Mouse (Mus musculus): ENCODE measurements around the gene Wfdc12. TPM values are rescaled to one million over a fixed set of nuclear protein-coding genes. Genes with fewer than 3 reads are reported as not detected.

The Wfdc12 gene
- polyA plus RNA-seq, 1 experiment from 2014 or later, result not detected

DNA sequence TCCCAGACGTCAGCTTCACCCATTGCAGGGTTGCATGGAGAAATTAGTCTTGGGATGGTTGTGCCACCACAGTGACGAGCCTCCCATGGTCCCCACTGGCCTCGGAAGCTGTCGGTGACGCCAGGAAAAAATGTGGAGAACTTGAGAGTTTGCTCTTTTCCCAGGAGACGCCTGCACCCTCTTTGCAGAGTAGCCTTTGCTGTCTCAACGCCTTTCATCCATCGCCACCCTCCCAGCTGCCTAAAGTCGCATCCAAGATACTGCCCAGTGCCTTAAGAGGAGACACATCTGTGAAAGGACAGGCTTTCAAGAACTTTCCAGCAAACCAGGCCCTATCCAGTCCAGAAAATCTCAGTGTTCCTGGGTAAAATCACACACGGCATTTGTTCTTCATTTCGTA lies 38.1 kb downstream of the Wfdc12 start:
- Histone ChIP-seq H3K36me3 (ENCODE audit: control insufficient read depth, insufficient read depth, low read length) (no peaks in the 10 kb centered on the region; the same call in 1 of the 2 replicates), H3K9ac (ENCODE audit: low read length) (no peak overlapping the region)

GRCm38 (mm10) chr2:164150086-164150760 lies 40.2 kb downstream of the Wfdc12 start:
- H3K4me2 ChIP-seq (ENCODE audit: low read depth), result no peak overlapping the region
- no peaks in the 10 kb centered on the region for H3K27me3 ChIP-seq (ENCODE audit: control insufficient read depth, insufficient read depth, low read length)
- H3K36me3 ChIP-seq (ENCODE audit: control insufficient read depth, insufficient read depth, low read length), result no peaks in the 10 kb centered on the region; the same call in 1 of the 2 replicates
- peaks cover 7% of the 10 kb centered on the region; the same call in 1 of the 2 replicates for H3K4me1 ChIP-seq (ENCODE audit: control insufficient read depth, insufficient read depth, low read length)
- whole genome bisulfite sequencing, result 37% methylated on average over 14 of the region's 14 CpGs
- no peak for ATAC-seq (ENCODE audit: insufficient read depth, low FRiP score, low TSS enrichment)
- peak; percentile 25 for DNase-seq (ENCODE audit: low spot score)
- no peaks in the 10 kb centered on the region for H3K9me3 ChIP-seq (ENCODE audit: control insufficient read depth, low read length)
- H3K27ac ChIP-seq (ENCODE audit: low read depth, low read length), result 0 out of 2 replicates have a peak overlapping the region, but pooled peaks have one; percentile 29
- no peak overlapping the region for H3K4me3 ChIP-seq (ENCODE audit: low read depth, low read length)
- no peak overlapping the region for H3K9ac ChIP-seq (ENCODE audit: low read length)

More for the DNA sequence above, 38.1 kb downstream of the Wfdc12 start:
- no peak overlapping the region for H3K4me2 ChIP-seq (ENCODE audit: low read depth)
- no peak overlapping the region for H3K27ac ChIP-seq (ENCODE audit: low read depth, low read length)
- no peaks in the 10 kb centered on the region for H3K27me3 ChIP-seq (ENCODE audit: control insufficient read depth, insufficient read depth, low read length)
- H3K4me1 ChIP-seq (ENCODE audit: control insufficient read depth, insufficient read depth, low read length), result peaks cover 7% of the 10 kb centered on the region; the same call in 1 of the 2 replicates
- WGBS, result 94% methylated on average over 11 of the region's 11 CpGs
- no peaks in the 10 kb centered on the region for H3K9me3 ChIP-seq (ENCODE audit: control insufficient read depth, low read length)
- DNase-seq (ENCODE audit: low spot score), result no peak
- no peak overlapping the region for H3K4me3 ChIP-seq (ENCODE audit: low read depth, low read length)
- no peak for ATAC-seq (ENCODE audit: insufficient read depth, low FRiP score, low TSS enrichment)

DNA sequence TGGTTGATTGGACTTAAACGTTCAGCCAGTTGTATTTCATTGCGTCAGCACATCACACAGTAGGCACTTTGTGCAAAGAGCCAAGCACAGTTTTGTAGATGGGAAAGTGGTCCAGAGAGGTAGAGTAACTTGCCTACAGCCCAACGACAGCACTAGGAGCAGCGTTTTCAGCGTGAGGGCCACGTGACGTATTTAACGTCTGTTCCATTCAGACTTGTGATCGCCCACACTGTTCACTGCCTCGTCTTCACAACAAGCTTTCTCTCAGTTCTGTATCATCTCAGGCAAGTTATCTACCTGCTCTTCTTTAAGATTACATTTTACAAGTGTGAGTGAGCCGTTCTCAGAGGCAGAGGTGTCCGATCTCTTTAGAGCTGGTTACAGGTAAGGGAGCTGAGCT lies 43.9 kb downstream of the Wfdc12 start:
- no peak for ATAC-seq (ENCODE audit: insufficient read depth, low FRiP score, low TSS enrichment)
- no peaks in the 10 kb centered on the region for H3K9me3 ChIP-seq (ENCODE audit: control insufficient read depth, low read length)
- no peak overlapping the region for H3K9ac ChIP-seq (ENCODE audit: low read length)
- H3K36me3 ChIP-seq (ENCODE audit: control insufficient read depth, insufficient read depth, low read length), result no peaks in the 10 kb centered on the region
- WGBS, result 93% methylated on average over 12 of the region's 12 CpGs
- no peak for DNase-seq (ENCODE audit: low spot score)
- H3K4me2 ChIP-seq (ENCODE audit: low read depth), result no peak overlapping the region
- H3K4me3 ChIP-seq (ENCODE audit: low read depth, low read length), result no peak overlapping the region
- H3K4me1 ChIP-seq (ENCODE audit: control insufficient read depth, insufficient read depth, low read length), result peaks cover 7% of the 10 kb centered on the region
- no peak overlapping the region for H3K27ac ChIP-seq (ENCODE audit: low read depth, low read length)
- no peaks in the 10 kb centered on the region for H3K27me3 ChIP-seq (ENCODE audit: control insufficient read depth, insufficient read depth, low read length)

- Histone ChIP-seq H3K4me2 (ENCODE audit: low read depth) (no peak overlapping the region), H3K27ac (ENCODE audit: low read depth, low read length) (no peak overlapping the region), H3K9ac (ENCODE audit: low read length) (no peak overlapping the region), H3K4me1 (ENCODE audit: control insufficient read depth, insufficient read depth, low read length) (no peaks in the 10 kb centered on the region; the same call in 1 of the 2 replicates), H3K9me3 (ENCODE audit: control insufficient read depth, low read length) (no peaks in the 10 kb centered on the region), H3K4me3 (ENCODE audit: low read depth, low read length) (no peak overlapping the region), H3K36me3 (ENCODE audit: control insufficient read depth, insufficient read depth, low read length) (no peaks in the 10 kb centered on the region), H3K27me3 (ENCODE audit: control insufficient read depth, insufficient read depth, low read length) (no peaks in the 10 kb centered on the region)
- no peak for DNase-seq (ENCODE audit: low spot score)
- ATAC-seq (ENCODE audit: insufficient read depth, low FRiP score, low TSS enrichment), result no peak
- 88% methylated on average over 10 of the region's 10 CpGs for WGBS
Observed at GRCm38 (mm10) chr2:164144541-164144940, 45.9 kb downstream of the Wfdc12 start.

- H3K27me3 ChIP-seq (ENCODE audit: control insufficient read depth, insufficient read depth, low read length), result no peaks in the 10 kb centered on the region
- no peaks in the 10 kb centered on the region for H3K36me3 ChIP-seq (ENCODE audit: control insufficient read depth, insufficient read depth, low read length)
- no peak overlapping the region for H3K27ac ChIP-seq (ENCODE audit: low read depth, low read length)
- H3K4me3 ChIP-seq (ENCODE audit: low read depth, low read length), result no peak overlapping the region
- no peak overlapping the region for H3K9ac ChIP-seq (ENCODE audit: low read length)
- no peak overlapping the region for H3K4me2 ChIP-seq (ENCODE audit: low read depth)
- no peaks in the 10 kb centered on the region for H3K9me3 ChIP-seq (ENCODE audit: control insufficient read depth, low read length)
- WGBS, result 71% methylated on average over 6 of the region's 6 CpGs
- ATAC-seq (ENCODE audit: insufficient read depth, low FRiP score, low TSS enrichment) (no peak), DNase-seq (ENCODE audit: low spot score) (no peak)
- H3K4me1 ChIP-seq (ENCODE audit: control insufficient read depth, insufficient read depth, low read length), result no peaks in the 10 kb centered on the region; the same call in 1 of the 2 replicates
Observed at GRCm38 (mm10) chr2:164144025-164144424, 46.4 kb downstream of the Wfdc12 start.

GRCm38 (mm10) chr2:164142021-164142420 lies 48.4 kb downstream of the Wfdc12 start:
- no peak overlapping the region for H3K4me3 ChIP-seq (ENCODE audit: low read depth, low read length)
- H3K27me3 ChIP-seq (ENCODE audit: control insufficient read depth, insufficient read depth, low read length), result no peaks in the 10 kb centered on the region
- H3K9me3 ChIP-seq (ENCODE audit: control insufficient read depth, low read length), result no peaks in the 10 kb centered on the region
- no peaks in the 10 kb centered on the region; the same call in 1 of the 2 replicates for H3K4me1 ChIP-seq (ENCODE audit: control insufficient read depth, insufficient read depth, low read length)
- ATAC-seq (ENCODE audit: insufficient read depth, low FRiP score, low TSS enrichment), result no peak
- DNase-seq (ENCODE audit: low spot score), result no peak
- H3K4me2 ChIP-seq (ENCODE audit: low read depth), result no peak overlapping the region
- H3K9ac ChIP-seq (ENCODE audit: low read length), result no peak overlapping the region
- H3K36me3 ChIP-seq (ENCODE audit: control insufficient read depth, insufficient read depth, low read length), result no peaks in the 10 kb centered on the region
- WGBS, result 76% methylated on average over 10 of the region's 10 CpGs
- no peak overlapping the region for H3K27ac ChIP-seq (ENCODE audit: low read depth, low read length)

Other genes with a start within 250 kb of the Wfdc12 start
- gene Ywhab, start 195.6 kb downstream of the Wfdc12 start, polyA plus RNA-seq (2014; fragmentation: Nextera tagmentation; extraction: Ambion mirVana), result 335 and 356 TPM in 2 replicates
- gene Pabpc1l, start 165.2 kb downstream of the Wfdc12 start, polyA plus RNA-seq (2014; fragmentation: Nextera tagmentation; extraction: Ambion mirVana), result 1.5 and 1.6 TPM in 2 replicates
- gene Stk4, start 120.3 kb downstream of the Wfdc12 start, polyA plus RNA-seq (2014; fragmentation: Nextera tagmentation; extraction: Ambion mirVana), result 34.5 and 34.8 TPM in 2 replicates
- gene Tomm34, start 119.4 kb downstream of the Wfdc12 start, polyA plus RNA-seq (2014; fragmentation: Nextera tagmentation; extraction: Ambion mirVana), result 50.5 and 51.2 TPM in 2 replicates
- gene Kcns1, start 19.5 kb downstream of the Wfdc12 start, polyA plus RNA-seq (2014; fragmentation: Nextera tagmentation; extraction: Ambion mirVana), result 0.21 TPM in 1 of 2 replicates, not detected in the other
- not detected in 2 replicates for gene Wfdc5, start 7.9 kb downstream of the Wfdc12 start, polyA plus RNA-seq (2014; fragmentation: Nextera tagmentation; extraction: Ambion mirVana)
- gene Wfdc15a, start 9.5 kb upstream of the Wfdc12 start, polyA plus RNA-seq (2014; fragmentation: Nextera tagmentation; extraction: Ambion mirVana), result not detected in 2 replicates
- gene Wfdc15b, start 31.1 kb upstream of the Wfdc12 start, polyA plus RNA-seq (2014; fragmentation: Nextera tagmentation; extraction: Ambion mirVana), result not detected in 2 replicates
- not detected in 2 replicates for gene Svs2, start 47.9 kb upstream of the Wfdc12 start, polyA plus RNA-seq (2014; fragmentation: Nextera tagmentation; extraction: Ambion mirVana)
- not detected in 2 replicates for gene Svs3b, start 66.0 kb upstream of the Wfdc12 start, polyA plus RNA-seq (2014; fragmentation: Nextera tagmentation; extraction: Ambion mirVana)
- gene Svs4, start 87.9 kb upstream of the Wfdc12 start, polyA plus RNA-seq (2014; fragmentation: Nextera tagmentation; extraction: Ambion mirVana), result not detected in 2 replicates
- not detected in 2 replicates for gene Svs3a, start 98.7 kb upstream of the Wfdc12 start, polyA plus RNA-seq (2014; fragmentation: Nextera tagmentation; extraction: Ambion mirVana)
- not detected in 2 replicates for gene Svs6, start 126.1 kb upstream of the Wfdc12 start, polyA plus RNA-seq (2014; fragmentation: Nextera tagmentation; extraction: Ambion mirVana)
- gene Svs5, start 142.1 kb upstream of the Wfdc12 start, polyA plus RNA-seq (2014; fragmentation: Nextera tagmentation; extraction: Ambion mirVana), result not detected in 2 replicates
- 1.1 and 1.3 TPM in 2 replicates for gene Slpi, start 198.5 kb upstream of the Wfdc12 start, polyA plus RNA-seq (2014; fragmentation: Nextera tagmentation; extraction: Ambion mirVana)
- gene Rbpjl, start 212.5 kb upstream of the Wfdc12 start, polyA plus RNA-seq (2014; fragmentation: Nextera tagmentation; extraction: Ambion mirVana), result not detected in 2 replicates
- gene Matn4, start 214.6 kb upstream of the Wfdc12 start, polyA plus RNA-seq (2014; fragmentation: Nextera tagmentation; extraction: Ambion mirVana), result 0.48 and 0.61 TPM in 2 replicates